In the genomic region with DNA sequence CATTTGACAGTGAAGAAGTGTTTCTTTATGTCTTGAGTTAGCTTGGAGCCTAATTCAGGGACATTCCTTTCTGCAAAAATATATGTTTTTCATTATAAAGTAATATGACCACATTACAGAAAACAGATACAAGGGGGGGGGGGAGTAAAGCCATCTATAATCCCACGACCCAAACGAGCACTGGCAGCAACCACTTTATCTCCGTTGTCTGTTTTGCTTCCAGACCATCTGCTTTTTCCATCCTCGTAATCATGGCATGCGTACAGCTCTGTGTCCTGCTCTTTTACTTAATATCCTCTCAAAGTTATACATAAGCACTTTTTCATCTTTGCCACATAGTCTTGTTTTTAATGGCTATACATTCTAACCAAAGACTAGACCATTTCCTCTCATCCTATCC, we compare ENCODE assay signal across 11 mouse cellular contexts. TPM values are rescaled to one million over a fixed set of nuclear protein-coding genes. Genes with fewer than 3 reads are reported as not detected.
A peak's percentile ranks its signal among the peaks of the same experiment; 100 is the strongest.
DNase-seq lines count a peak whose midpoint lies in the region; ATAC-seq and TF ChIP-seq lines count a peak whose summit lies in the region.
"Had no signal": no experiment of that assay in that cellular context is flagged by ENCODE, and none has a peak within 500 bp of the region (broad histone marks: within the 10 kb centered on the region; RNA-seq: fewer than 3 reads in every experiment).

No protein-coding gene starts in this region.

- peaks cover 23% of the 10 kb centered on the region for H3K4me1 ChIP-seq in forebrain, embryonic 12.5 days
- peaks cover 9% of the 10 kb centered on the region for H3K4me1 ChIP-seq in hindbrain, embryonic 16.5 days (ENCODE audit: control insufficient read depth, insufficient read depth, low read depth, low read length)
- H3K4me1 ChIP-seq in midbrain, postnatal 0 days (ENCODE audit: insufficient read depth, low read length): 0 out of 2 replicates have a peak, but pooled peaks cover 6% of the 10 kb centered on the region

- H3K36me3 ChIP-seq in forebrain, embryonic 12.5 days (replicated peaks): no peaks in the 10 kb centered on the region
- H3K36me3 ChIP-seq in hindbrain, embryonic 16.5 days (ENCODE audit: control insufficient read depth, insufficient read depth, low read length): no peaks in the 10 kb centered on the region
- no peaks in the 10 kb centered on the region for H3K36me3 ChIP-seq in midbrain, postnatal 0 days (ENCODE audit: insufficient read depth, low read length)

- H3K4me3 ChIP-seq in left cerebral cortex, adult 2 months: no peak overlapping the region
- no peak overlapping the region for H3K4me3 ChIP-seq in forebrain, embryonic 12.5 days (replicated peaks)
- no peak overlapping the region for H3K4me3 ChIP-seq in hindbrain, embryonic 16.5 days (ENCODE audit: low read length)
- H3K4me3 ChIP-seq in midbrain, postnatal 0 days (ENCODE audit: low read depth, low read length): no peak overlapping the region

- H3K27ac ChIP-seq in left cerebral cortex, adult 2 months: peak overlapping the region; percentile 78
- H3K27ac ChIP-seq in forebrain, embryonic 12.5 days: peak overlapping the region; percentile 91
- peak overlapping the region; percentile 26; the same call in 1 of the 2 replicates for H3K27ac ChIP-seq in hindbrain, embryonic 16.5 days (ENCODE audit: low read depth, low read length)
- H3K27ac ChIP-seq in midbrain, postnatal 0 days (ENCODE audit: low read depth, low read length): peak overlapping the region; percentile 45; the same call in 1 of the 2 replicates

- no peaks in the 10 kb centered on the region for H3K9me3 ChIP-seq in forebrain, embryonic 12.5 days
- no peaks in the 10 kb centered on the region for H3K9me3 ChIP-seq in hindbrain, embryonic 16.5 days (ENCODE audit: control insufficient read depth, low read length)
- no peaks in the 10 kb centered on the region for H3K9me3 ChIP-seq in midbrain, postnatal 0 days (ENCODE audit: low read length)

- H3K27me3 ChIP-seq in forebrain, embryonic 12.5 days: no peaks in the 10 kb centered on the region
- no peaks in the 10 kb centered on the region for H3K27me3 ChIP-seq in hindbrain, embryonic 16.5 days (replicated peaks; ENCODE audit: control insufficient read depth, insufficient read depth, low read length)
- H3K27me3 ChIP-seq in midbrain, postnatal 0 days (ENCODE audit: insufficient read depth, low read length): no peaks in the 10 kb centered on the region

- intact Hi-C loops in left cerebral cortex, adult 2 months (cut with DNase I): loop anchor here (2.0 to 5.0 kb wide), 2 partner anchors 25 to 99 kb away; no protein-coding TSS in a partner anchor

- WGBS in forebrain, embryonic 12.5 days: 54% methylated on average over 5 of the region's 5 CpGs
- WGBS in hindbrain, embryonic 16.5 days: 49% methylated on average over 5 of the region's 5 CpGs
- 65% methylated on average over 5 of the region's 5 CpGs for WGBS in midbrain, postnatal 0 days

- no peak overlapping the region for H3K9ac ChIP-seq in forebrain, embryonic 12.5 days
- no peak overlapping the region for H3K9ac ChIP-seq in hindbrain, embryonic 16.5 days (ENCODE audit: low read depth, low read length)
- H3K9ac ChIP-seq in midbrain, postnatal 0 days (replicated peaks; ENCODE audit: low read length, poor library complexity, severe bottlenecking): no peak overlapping the region

- TF ChIP-seq CTCF in left cerebral cortex, adult 2 months (IDR thresholded peaks at IDR 0.05): no peak
- TF ChIP-seq CTCF in midbrain, postnatal 0 days (IDR thresholded peaks at IDR 0.05): no peak

- ATAC-seq in forebrain, embryonic 12.5 days (ENCODE audit: low FRiP score): no peak
- no peak for ATAC-seq in hindbrain, embryonic 16.5 days
- no peak for ATAC-seq in midbrain, postnatal 0 days (ENCODE audit: low FRiP score)

- no peak for DNase-seq in left cerebral cortex, adult 2 months (ENCODE audit: extremely low spot score in 1 of 2, low spot score in 2 of 2)
- DNase-seq in left cerebral cortex, adult 18-20 months (ENCODE audit: low spot score in 2 of 2): no peak
- DNase-seq in midbrain, postnatal 0 days (ENCODE audit: low spot score): no peak
- DNase-seq in ovary, adult 18-20 months (ENCODE audit: low spot score): no peak
- DNase-seq in retina, embryonic 14.5 days (ENCODE audit: low spot score): no peak
- no peak for DNase-seq in cerebellum, postnatal 4 days (ENCODE audit: low spot score in 2 of 2)
- DNase-seq: kidney, postnatal 36 days had no signal

- 0 out of 2 replicates have a peak overlapping the region, but pooled peaks have one; percentile 15 for H3K4me2 ChIP-seq in forebrain, embryonic 12.5 days
- no peak overlapping the region for H3K4me2 ChIP-seq in hindbrain, embryonic 16.5 days (ENCODE audit: low read length)
- no peak overlapping the region for H3K4me2 ChIP-seq in midbrain, postnatal 0 days (ENCODE audit: low read depth, low read length, poor library complexity, severe bottlenecking)

RNA-seq across cellular contexts. Expression of a gene that starts 5.2 kb away (rescaled TPM):
- under 1 TPM in 1 of 2 experiments, not detected in 1; 0.16 TPM for total RNA-seq in left cerebral cortex, adult 2 months (2021)
- under 1 TPM; 0.19 to 0.21 TPM for total RNA-seq in left cerebral cortex, adult 18-20 months (2021)
- polyA plus RNA-seq in forebrain, embryonic 12.5 days (2016; fragmentation: Nextera tagmentation; extraction: Ambion mirVana): 4.7 and 5.2 TPM in 2 replicates
- 0.84 and 0.85 TPM in 2 replicates for polyA plus RNA-seq in hindbrain, embryonic 16.5 days (2015; fragmentation: Nextera tagmentation; extraction: Ambion mirVana)
- total RNA-seq in midbrain, postnatal 0 days (2014; rRNA removed): 0.42 and 0.49 TPM in 2 replicates
- polyA plus RNA-seq in midbrain, postnatal 0 days (2015; fragmentation: Nextera tagmentation; extraction: Ambion mirVana): 0.75 and 0.79 TPM in 2 replicates
- total RNA-seq: heart, postnatal 25 days; neutrophil, adult 5-6 weeks had no signal

RNA-seq across cellular contexts. Expression of a gene that starts 32.0 kb away (rescaled TPM):
- total RNA-seq in left cerebral cortex, adult 2 months (2021): 1 to 10 TPM in 1 of 2 experiments, under 1 TPM in 1; 0.61 to 1.2 TPM
- 1 to 10 TPM; 1.9 to 2.0 TPM for total RNA-seq in left cerebral cortex, adult 18-20 months (2021)
- 4.6 and 7.0 TPM in 2 replicates for polyA plus RNA-seq in forebrain, embryonic 12.5 days (2016; fragmentation: Nextera tagmentation; extraction: Ambion mirVana)
- 7.6 and 9.7 TPM in 2 replicates for polyA plus RNA-seq in hindbrain, embryonic 16.5 days (2015; fragmentation: Nextera tagmentation; extraction: Ambion mirVana)
- total RNA-seq in midbrain, postnatal 0 days (2014; rRNA removed): 6.2 and 9.3 TPM in 2 replicates
- polyA plus RNA-seq in midbrain, postnatal 0 days (2015; fragmentation: Nextera tagmentation; extraction: Ambion mirVana): 13.0 and 15.2 TPM in 2 replicates
- total RNA-seq: heart, postnatal 25 days; neutrophil, adult 5-6 weeks had no signal

RNA-seq across cellular contexts. Expression of a gene that starts 37.4 kb away (rescaled TPM):
- total RNA-seq in left cerebral cortex, adult 2 months (2021): not detected
- not detected for total RNA-seq in left cerebral cortex, adult 18-20 months (2021)
- polyA plus RNA-seq in forebrain, embryonic 12.5 days (2016; fragmentation: Nextera tagmentation; extraction: Ambion mirVana): 0.21 and 0.24 TPM in 2 replicates
- 0.09 and 0.12 TPM in 2 replicates for polyA plus RNA-seq in hindbrain, embryonic 16.5 days (2015; fragmentation: Nextera tagmentation; extraction: Ambion mirVana)
- not detected in 2 replicates for total RNA-seq in midbrain, postnatal 0 days (2014; rRNA removed)
- polyA plus RNA-seq in midbrain, postnatal 0 days (2015; fragmentation: Nextera tagmentation; extraction: Ambion mirVana): 0.13 TPM in 1 of 2 replicates, not detected in the other
- total RNA-seq: heart, postnatal 25 days; neutrophil, adult 5-6 weeks had no signal

Comparison
In these comparisons a context has a peak if more than half of its experiments do, and no peak if none do; other contexts are left out.
1. H3K27ac ChIP-seq: peak in every context shown above with its lines; median percentile 91 in forebrain, embryonic 12.5 days; 78 in left cerebral cortex, adult 2 months; 45 in midbrain, postnatal 0 days; 26 in hindbrain, embryonic 16.5 days.